Mouse (Mus musculus) hindbrain, embryonic 13.5 days (tissue): Measurements from ENCODE around the gene Oxct1. TPM values are rescaled to one million over a fixed set of nuclear protein-coding genes. Genes with fewer than 3 reads are reported as not detected.

Experiments used
- ATAC-seq: fragments of 200-750 bp; cut with Nextera tagmentation; 2 replicates; pipeline ENCODE4 v1.8.0; 2017; ENCODE audit warnings: moderate TSS enrichment; ENCODE audit not compliant: low FRiP score
- H3K27ac ChIP-seq: fragments of 300-500 bp; sonication (generic); 2 replicates; pipeline ENCODE4 v1.5.1; 2015; ENCODE audit warnings: inconsistent platforms, mild to moderate bottlenecking, moderate library complexity
- H3K27me3 ChIP-seq: fragments of 300-500 bp; sonication (generic); 2 replicates; pipeline ENCODE4 v1.6.1; 2015; ENCODE audit warnings: mild to moderate bottlenecking, inconsistent platforms
- H3K36me3 ChIP-seq: fragments of 300-500 bp; sonication (generic); 2 replicates; pipeline ENCODE4 v1.6.1; 2015; ENCODE audit warnings: mild to moderate bottlenecking, inconsistent platforms
- H3K4me1 ChIP-seq: fragments of 300-500 bp; sonication (generic); replicated peaks from 2 replicates; pipeline ENCODE4 v1.6.1; 2015; ENCODE audit warnings: inconsistent platforms
- H3K4me2 ChIP-seq: fragments of 300-500 bp; sonication (generic); 2 replicates; pipeline ENCODE4 v1.6.1; 2015; ENCODE audit warnings: inconsistent platforms, mild to moderate bottlenecking, moderate library complexity
- H3K4me3 ChIP-seq: fragments of 300-500 bp; sonication (generic); 2 replicates; pipeline ENCODE4 v1.5.1; 2015; ENCODE audit warnings: mild to moderate bottlenecking, inconsistent platforms
- H3K9ac ChIP-seq: fragments of 300-500 bp; sonication (generic); 2 replicates; pipeline ENCODE4 v1.6.1; 2015; ENCODE audit warnings: mild to moderate bottlenecking, inconsistent platforms
- H3K9me3 ChIP-seq: fragments of 300-500 bp; sonication (generic); 2 replicates; pipeline ENCODE4 v1.6.1; 2016; ENCODE audit warnings: inconsistent platforms
- WGBS: fragments of 180-500 bp; shearing (Covaris S2); methylation state at CpG from one replicate; pipeline ENCODE4 v1.1.7; 2015; 5-methylcytosine and 5-hydroxymethylcytosine counted together
- polyA plus RNA-seq: library from polyadenylated mRNA; unstranded; fragments of >200 nt; fragmentation: Nextera tagmentation; extraction: Ambion mirVana; gene quantifications from 2 replicates; pipeline ENCODE4 v1.2.1, GENCODE M21; 2015

Oxct1 gene
- polyA plus RNA-seq, 1 experiment from 2014 or later, result 258 TPM

DNA sequence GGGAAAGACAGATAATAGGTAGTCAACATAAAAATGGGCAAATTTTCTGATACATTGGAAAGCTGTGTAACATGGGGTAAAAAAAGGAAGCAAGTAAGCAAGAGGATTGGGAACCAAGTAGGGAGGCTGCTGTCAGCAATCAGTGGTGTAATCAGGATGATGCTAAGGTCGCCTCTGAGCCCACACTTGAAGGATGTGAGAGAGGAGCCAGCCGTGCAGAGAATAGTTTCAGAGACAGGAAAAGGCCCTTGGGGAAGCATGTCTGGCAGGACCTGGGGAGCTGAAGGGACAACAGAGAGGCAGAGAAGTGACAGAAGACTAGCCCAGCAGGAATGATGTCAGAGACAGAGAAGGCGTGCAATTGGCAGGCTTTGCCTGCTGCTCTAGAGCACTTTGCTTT lies 16.2 kb downstream of the Oxct1 start:
- Histone ChIP-seq H3K36me3 (peaks cover 45% of the 10 kb centered on the region), H3K4me1 (no peaks in the 10 kb centered on the region), H3K9ac (no peak overlapping the region), H3K4me3 (no peak overlapping the region), H3K9me3 (no peaks in the 10 kb centered on the region), H3K4me2 (no peak overlapping the region), H3K27ac (no peak overlapping the region), H3K27me3 (no peaks in the 10 kb centered on the region)
- 76% methylated on average over 3 of the region's 3 CpGs for WGBS
- 0 out of 2 replicates have a peak, but pooled peaks have one; percentile 17 for ATAC-seq

DNA sequence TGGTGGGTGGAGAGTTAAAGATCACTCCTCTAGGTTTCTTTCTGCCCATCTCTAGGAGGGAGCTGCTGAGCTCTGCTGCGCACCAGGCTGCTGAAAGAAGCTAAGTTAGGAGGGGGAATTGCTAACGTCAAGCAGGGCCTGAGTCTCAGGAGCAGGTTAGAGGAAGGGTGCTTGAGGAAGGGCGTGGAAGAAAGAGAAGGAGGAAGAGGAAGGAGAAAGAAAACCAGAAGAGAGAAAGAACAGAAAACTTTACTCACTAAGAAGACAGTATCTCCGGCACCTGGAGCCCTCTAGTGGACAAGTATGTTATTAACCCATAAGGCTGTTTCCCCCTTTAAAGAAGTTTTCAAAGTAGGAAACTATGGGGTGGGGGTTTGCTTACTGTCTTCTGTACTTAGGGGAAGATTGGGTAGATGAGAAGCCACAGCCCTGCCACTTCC lies 16.9 kb downstream of the Oxct1 start:
- no peaks in the 10 kb centered on the region for H3K27me3 ChIP-seq
- no peaks in the 10 kb centered on the region for H3K4me1 ChIP-seq
- no peak overlapping the region for H3K9ac ChIP-seq
- 30% methylated on average over 4 of the region's 4 CpGs for WGBS
- H3K4me2 ChIP-seq, result no peak overlapping the region
- H3K4me3 ChIP-seq, result no peak overlapping the region
- ATAC-seq, result 0 out of 2 replicates have a peak, but pooled peaks have one; percentile 39
- H3K36me3 ChIP-seq, result peaks cover 42% of the 10 kb centered on the region
- H3K9me3 ChIP-seq, result no peaks in the 10 kb centered on the region
- H3K27ac ChIP-seq, result no peak overlapping the region

DNA sequence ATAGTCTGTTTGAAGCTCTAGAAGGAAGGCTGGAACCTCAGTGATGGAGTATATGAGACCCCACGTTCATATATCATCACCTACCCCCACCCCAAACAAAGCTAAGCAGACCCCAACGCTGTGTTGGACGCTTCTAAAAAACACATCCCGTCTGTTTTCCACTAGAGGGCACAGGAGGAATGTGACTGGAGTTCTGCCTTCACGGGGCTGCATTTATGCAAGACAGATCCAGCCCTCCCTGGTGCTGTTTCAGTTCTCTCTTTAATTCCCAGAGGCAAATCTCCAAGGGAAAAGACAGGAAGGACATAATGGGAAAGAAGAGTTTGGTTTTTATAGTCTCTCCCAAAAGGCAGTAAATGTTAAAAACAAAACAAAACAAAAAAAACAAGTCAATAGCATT lies 30.4 kb downstream of the Oxct1 start:
- no peaks in the 10 kb centered on the region for H3K4me1 ChIP-seq
- H3K27me3 ChIP-seq, result no peaks in the 10 kb centered on the region
- peaks cover 57% of the 10 kb centered on the region for H3K36me3 ChIP-seq
- H3K4me2 ChIP-seq, result no peak overlapping the region
- 20% methylated on average over 5 of the region's 5 CpGs for WGBS
- H3K9ac ChIP-seq, result no peak overlapping the region
- no peak overlapping the region for H3K4me3 ChIP-seq
- no peaks in the 10 kb centered on the region for H3K9me3 ChIP-seq
- ATAC-seq, result peak; percentile 85
- H3K27ac ChIP-seq, result no peak overlapping the region

DNA sequence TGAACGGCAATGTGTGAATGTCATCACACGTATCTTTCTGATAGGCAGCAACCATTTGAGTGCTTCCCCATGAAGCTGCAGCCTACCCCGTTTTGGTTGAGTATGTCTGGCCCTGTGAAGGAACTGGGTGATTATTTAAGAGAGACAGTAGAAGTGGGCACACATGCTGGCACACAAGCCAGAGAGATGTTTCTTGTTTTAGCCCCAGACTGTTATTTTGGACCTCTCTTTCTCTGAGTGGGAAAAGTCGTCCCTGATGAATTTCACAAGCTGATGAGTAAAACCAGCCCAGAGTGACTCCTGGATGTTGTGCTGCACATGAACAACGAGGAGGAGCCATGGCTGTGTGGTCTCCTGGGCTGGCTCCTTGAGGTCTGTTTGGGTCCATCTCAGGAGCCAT lies 37.4 kb downstream of the Oxct1 start:
- H3K9me3 ChIP-seq, result no peaks in the 10 kb centered on the region
- H3K36me3 ChIP-seq, result peaks cover 48% of the 10 kb centered on the region
- no peaks in the 10 kb centered on the region for H3K27me3 ChIP-seq
- no peak overlapping the region for H3K9ac ChIP-seq
- WGBS, result 91% methylated on average over 5 of the region's 5 CpGs
- H3K4me1 ChIP-seq, result no peaks in the 10 kb centered on the region
- H3K27ac ChIP-seq, result no peak overlapping the region
- no peak for ATAC-seq
- no peak overlapping the region for H3K4me2 ChIP-seq
- H3K4me3 ChIP-seq, result no peak overlapping the region

GRCm38 (mm10) chr15:4064013-4064412 lies 37.8 kb downstream of the Oxct1 start:
- H3K4me1 ChIP-seq, result no peaks in the 10 kb centered on the region
- peaks cover 46% of the 10 kb centered on the region for H3K36me3 ChIP-seq
- no peaks in the 10 kb centered on the region for H3K9me3 ChIP-seq
- ATAC-seq, result no peak
- WGBS, result 89% methylated on average over 7 of the region's 7 CpGs
- no peak overlapping the region for H3K27ac ChIP-seq
- H3K4me2 ChIP-seq, result no peak overlapping the region
- H3K27me3 ChIP-seq, result no peaks in the 10 kb centered on the region
- no peak overlapping the region for H3K9ac ChIP-seq
- no peak overlapping the region for H3K4me3 ChIP-seq

GRCm38 (mm10) chr15:4064694-4065093 lies 38.5 kb downstream of the Oxct1 start:
- no peaks in the 10 kb centered on the region for H3K9me3 ChIP-seq
- H3K4me2 ChIP-seq, result no peak overlapping the region
- H3K9ac ChIP-seq, result no peak overlapping the region
- no peak overlapping the region for H3K27ac ChIP-seq
- WGBS, result 96% methylated on average over 5 of the region's 5 CpGs
- H3K27me3 ChIP-seq, result no peaks in the 10 kb centered on the region
- no peaks in the 10 kb centered on the region for H3K4me1 ChIP-seq
- peaks cover 39% of the 10 kb centered on the region for H3K36me3 ChIP-seq
- no peak for ATAC-seq
- no peak overlapping the region for H3K4me3 ChIP-seq

DNA sequence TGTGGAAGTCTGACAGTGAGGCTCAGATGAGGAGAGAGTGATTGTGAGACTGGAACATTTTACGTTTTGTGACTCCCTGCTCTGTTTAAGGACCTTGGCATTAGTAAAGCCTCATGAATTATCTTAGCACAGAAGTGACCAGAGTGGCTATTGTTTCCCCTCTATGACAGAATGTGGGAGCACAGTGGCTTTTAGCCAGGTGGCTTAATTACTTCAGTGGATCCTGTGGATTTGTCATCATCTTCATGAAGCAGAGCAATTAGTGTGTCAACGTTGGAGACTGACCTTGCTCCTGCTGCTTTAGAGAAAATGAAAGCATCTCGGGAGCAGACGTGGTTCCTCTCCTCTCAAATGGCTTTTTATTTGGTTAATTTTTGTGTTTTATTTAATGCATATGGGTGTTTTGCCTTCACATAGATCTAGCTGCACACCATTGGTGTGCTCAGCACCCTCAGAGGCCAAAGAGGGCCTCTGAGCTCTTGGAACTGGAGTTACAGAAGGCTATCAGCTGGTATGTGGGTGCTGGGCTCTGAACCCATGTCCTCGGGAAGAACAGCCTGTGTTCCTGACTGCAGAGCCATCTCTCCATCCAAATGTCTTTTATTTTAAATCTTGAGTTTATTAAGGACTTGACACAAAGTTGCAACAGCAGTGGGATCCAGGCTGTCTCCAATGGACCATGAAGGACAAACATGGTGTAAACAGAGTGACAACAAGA lies 41.2 kb downstream of the Oxct1 start:
- Histone ChIP-seq H3K4me1 (no peaks in the 10 kb centered on the region), H3K9me3 (no peaks in the 10 kb centered on the region), H3K9ac (no peak overlapping the region), H3K4me2 (no peak overlapping the region), H3K27ac (no peak overlapping the region; the same call in 1 of the 2 replicates), H3K4me3 (no peak overlapping the region), H3K36me3 (peaks cover 17% of the 10 kb centered on the region), H3K27me3 (no peaks in the 10 kb centered on the region)
- ATAC-seq, result no peak
- 65% methylated on average over 5 of the region's 5 CpGs for WGBS

DNA sequence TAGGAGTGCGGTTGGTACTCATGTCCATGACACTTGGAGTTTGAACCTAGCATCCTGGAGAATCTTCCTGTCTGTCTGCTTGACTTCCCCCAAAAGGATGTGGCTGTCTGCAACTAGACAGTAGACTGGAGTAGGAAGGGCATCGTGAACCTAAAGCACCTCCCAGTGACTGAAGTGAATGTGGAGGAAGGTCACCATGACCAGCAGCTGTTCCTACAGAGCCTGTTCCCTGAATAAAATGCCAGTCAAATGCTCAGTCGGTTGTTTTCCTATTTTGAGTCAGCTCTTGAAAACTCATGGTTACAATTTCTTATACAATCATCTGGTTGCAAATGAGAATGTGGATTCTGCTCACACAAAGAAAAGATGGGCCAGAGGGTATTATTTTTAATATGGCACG lies 51.8 kb downstream of the Oxct1 start:
- Histone ChIP-seq H3K27me3 (no peaks in the 10 kb centered on the region), H3K36me3 (peaks cover 14% of the 10 kb centered on the region), H3K9me3 (no peaks in the 10 kb centered on the region), H3K4me2 (no peak overlapping the region), H3K4me1 (no peaks in the 10 kb centered on the region), H3K9ac (no peak overlapping the region), H3K27ac (no peak overlapping the region), H3K4me3 (no peak overlapping the region)
- 92% methylated on average over 4 of the region's 4 CpGs for WGBS
- no peak for ATAC-seq

DNA sequence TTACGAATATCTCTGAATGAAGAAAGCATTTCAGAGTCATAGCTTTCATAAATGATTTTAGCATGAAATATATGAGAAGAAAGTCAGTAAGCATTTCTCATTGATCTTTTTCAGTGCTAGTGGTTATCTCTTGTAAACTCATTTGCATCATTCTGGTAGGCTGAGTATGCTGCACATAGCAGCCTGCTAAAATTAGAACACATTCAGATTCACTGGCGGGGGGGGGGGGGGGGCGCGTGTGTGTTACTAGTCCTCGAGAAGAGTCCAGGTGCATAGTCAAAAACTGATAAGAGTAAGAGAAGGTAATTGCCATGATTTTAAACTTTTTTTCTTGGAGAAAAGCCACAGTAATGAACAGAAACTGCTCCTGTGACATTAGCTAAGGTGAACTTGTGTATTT lies 52.6 kb downstream of the Oxct1 start:
- H3K9me3 ChIP-seq, result no peaks in the 10 kb centered on the region
- peaks cover 6% of the 10 kb centered on the region for H3K36me3 ChIP-seq
- 91% methylated on average over 5 of the region's 5 CpGs for WGBS
- no peak overlapping the region for H3K9ac ChIP-seq
- no peak overlapping the region for H3K4me3 ChIP-seq
- H3K4me2 ChIP-seq, result no peak overlapping the region
- no peak for ATAC-seq
- no peaks in the 10 kb centered on the region for H3K4me1 ChIP-seq
- no peak overlapping the region for H3K27ac ChIP-seq
- H3K27me3 ChIP-seq, result no peaks in the 10 kb centered on the region

GRCm38 (mm10) chr15:4079425-4080189 lies 53.4 kb downstream of the Oxct1 start:
- H3K27ac ChIP-seq, result no peak overlapping the region
- no peak overlapping the region for H3K4me2 ChIP-seq
- no peak for ATAC-seq
- H3K36me3 ChIP-seq, result peaks cover 6% of the 10 kb centered on the region
- no peaks in the 10 kb centered on the region for H3K4me1 ChIP-seq
- H3K4me3 ChIP-seq, result no peak overlapping the region
- 89% methylated on average over 13 of the region's 13 CpGs for WGBS
- no peaks in the 10 kb centered on the region for H3K27me3 ChIP-seq
- no peaks in the 10 kb centered on the region for H3K9me3 ChIP-seq
- no peak overlapping the region for H3K9ac ChIP-seq

DNA sequence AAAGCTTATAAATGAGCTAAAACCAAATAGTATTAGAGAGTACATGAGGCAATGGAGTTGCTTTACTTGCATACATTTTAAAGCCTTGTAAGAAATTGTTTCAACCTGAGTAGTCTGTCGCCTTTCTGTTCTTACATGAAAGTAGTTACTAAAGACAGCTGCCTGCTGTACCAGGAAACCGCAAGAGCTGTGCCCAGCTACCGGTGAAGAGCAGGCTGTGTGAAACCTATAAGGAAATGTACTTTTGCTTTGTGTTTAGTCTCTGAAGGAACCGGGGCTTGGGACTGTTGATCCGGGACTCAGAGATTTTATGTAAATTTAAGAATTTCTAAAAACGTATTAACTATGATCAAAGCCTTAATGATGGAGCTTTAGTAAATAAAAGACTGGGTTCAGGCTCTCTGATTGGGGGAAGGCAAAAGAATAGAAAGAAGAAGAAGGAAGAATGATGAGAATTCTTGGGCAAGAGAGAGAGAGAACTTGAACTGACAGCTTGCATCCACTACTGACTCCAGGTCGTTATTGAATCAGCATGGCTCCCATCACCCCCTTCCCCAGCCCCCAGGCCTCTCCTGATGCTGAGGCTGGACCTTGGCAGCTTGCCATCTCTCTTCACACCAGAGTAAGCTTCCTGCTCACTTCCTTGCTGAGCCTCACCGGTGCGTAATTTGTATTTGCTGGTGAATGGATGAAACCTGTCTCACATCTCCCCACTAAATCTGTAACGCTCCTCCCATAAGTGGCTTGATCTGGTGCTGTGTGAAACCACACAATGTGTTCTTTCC lies 59.6 kb downstream of the Oxct1 start:
- Histone ChIP-seq H3K27ac (no peak overlapping the region), H3K36me3 (no peaks in the 10 kb centered on the region), H3K9me3 (no peaks in the 10 kb centered on the region), H3K27me3 (no peaks in the 10 kb centered on the region), H3K4me3 (no peak overlapping the region), H3K4me1 (no peaks in the 10 kb centered on the region), H3K9ac (no peak overlapping the region), H3K4me2 (no peak overlapping the region)
- WGBS, result 76% methylated on average over 10 of the region's 10 CpGs
- ATAC-seq, result no peak

- H3K27me3 ChIP-seq, result no peaks in the 10 kb centered on the region
- H3K9ac ChIP-seq, result no peak overlapping the region
- 68% methylated on average over 4 of the region's 4 CpGs for WGBS
- H3K4me3 ChIP-seq, result no peak overlapping the region
- H3K4me1 ChIP-seq, result no peaks in the 10 kb centered on the region
- peaks cover 13% of the 10 kb centered on the region for H3K36me3 ChIP-seq
- no peak overlapping the region for H3K4me2 ChIP-seq
- no peaks in the 10 kb centered on the region for H3K9me3 ChIP-seq
- no peak overlapping the region for H3K27ac ChIP-seq
- no peak for ATAC-seq
These were observed 61.3 kb downstream of the Oxct1 start for GRCm38 (mm10) chr15:4087446-4087845.
